Mouse (Mus musculus) small intestine, adult 2 months (tissue): ENCODE measurements around the gene Gm26620. TPM values are rescaled to one million over a fixed set of nuclear protein-coding genes. Genes with fewer than 3 reads are reported as not detected.

Source experiments
- H3K27ac ChIP-seq: fragments of 200-500 bp; 2 replicates; pipeline ENCODE4 v1.5.1; 2012; ENCODE audit warnings: low read depth, low read length, control low read depth, inconsistent platforms; ENCODE audit not compliant: insufficient read depth
- H3K27me3 ChIP-seq: fragments of 200-500 bp; 2 replicates; pipeline ENCODE4 v1.6.1; 2012; ENCODE audit warnings: mild to moderate bottlenecking, moderate library complexity, low read length, inconsistent platforms; ENCODE audit not compliant: control insufficient read depth, insufficient read depth
- H3K36me3 ChIP-seq: fragments of 200-500 bp; 2 replicates; pipeline ENCODE4 v1.6.1; 2012; ENCODE audit warnings: mild to moderate bottlenecking, low read length, control low read depth, inconsistent platforms; ENCODE audit not compliant: control insufficient read depth, insufficient read depth
- H3K4me1 ChIP-seq: fragments of 200-500 bp; 2 replicates; pipeline ENCODE4 v1.6.1; 2012; ENCODE audit warnings: low read length, inconsistent platforms, mixed read lengths; ENCODE audit not compliant: control insufficient read depth, insufficient read depth, insufficient read length
- H3K4me3 ChIP-seq: fragments of 200-500 bp; 2 replicates; pipeline ENCODE4 v1.5.1; 2012; ENCODE audit warnings: low read depth, mild to moderate bottlenecking, control low read depth, inconsistent platforms, low read length, moderate library complexity
- CTCF ChIP-seq: fragments of 200-500 bp; IDR thresholded peaks from 2 replicates; pipeline ENCODE4 v1.5.1; 2012; ENCODE audit warnings: low read depth, mild to moderate bottlenecking, control low read depth, inconsistent platforms, low read length, moderate library complexity, mixed read lengths; ENCODE audit not compliant: insufficient replicate concordance, insufficient read length; ENCODE audit errors: extremely low read depth
- POLR2A ChIP-seq: fragments of 200-500 bp; IDR thresholded peaks from 2 replicates; pipeline ENCODE4 v1.6.1; 2012; ENCODE audit warnings: low read depth, mild to moderate bottlenecking, control low read depth, inconsistent platforms, low read length, moderate library complexity
- WGBS: fragments of 180-500 bp; shearing (Covaris S2); methylation state at CpG from one replicate; pipeline ENCODE4 v1.1.7; 2018; 5-methylcytosine and 5-hydroxymethylcytosine counted together
- polyA plus RNA-seq: library from polyadenylated mRNA; depleted of rRNA; stranded (reverse); fragments of >200 nt; gene quantifications from 2 replicates; pipeline ENCODE4 v1.2.3, GENCODE M21; 2012

Gene Gm26620
- polyA plus RNA-seq, 1 experiment, result 1.5 TPM

DNA sequence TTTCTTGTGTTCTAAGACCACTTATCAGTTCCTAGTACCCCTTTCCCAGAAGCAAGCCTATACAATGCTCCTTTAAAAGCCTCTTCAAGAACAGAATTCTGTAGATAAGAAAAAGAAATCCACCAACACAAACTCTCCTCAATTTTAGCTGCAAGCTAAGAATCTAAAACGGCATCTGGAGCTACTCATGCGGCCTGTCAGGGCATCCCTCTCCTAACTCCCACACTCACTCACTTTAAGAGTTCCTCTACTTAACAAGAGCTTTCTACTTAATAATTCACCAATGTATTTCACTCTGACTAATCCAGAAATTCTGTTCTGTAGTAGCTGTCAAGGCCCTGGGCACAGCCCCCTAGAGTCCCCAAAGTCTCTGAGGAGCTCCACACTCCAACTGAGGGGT is 6.8 kb downstream of the Gm26620 start:
- 87% methylated on average over 2 of the region's 2 CpGs for WGBS
- no peak for TF ChIP-seq POLR2A
- TF ChIP-seq CTCF, result no peak

GRCm38 (mm10) chr1:170892279-170892678 is 7.4 kb downstream of the Gm26620 start:
- Histone ChIP-seq H3K36me3 (no peaks in the 10 kb centered on the region), H3K4me1 (peaks cover 4% of the 10 kb centered on the region; the same call in 1 of the 2 replicates), H3K27ac (no peak overlapping the region), H3K4me3 (no peak overlapping the region), H3K27me3 (no peaks in the 10 kb centered on the region)
- 62% methylated on average over 1 of the region's 1 CpGs for WGBS
- TF ChIP-seq POLR2A, result no peak
- TF ChIP-seq CTCF, result no peak

More for the DNA sequence above, 6.8 kb downstream of the Gm26620 start:
- peaks cover 4% of the 10 kb centered on the region; the same call in 1 of the 2 replicates for H3K4me1 ChIP-seq
- H3K27me3 ChIP-seq, result no peaks in the 10 kb centered on the region
- H3K36me3 ChIP-seq, result no peaks in the 10 kb centered on the region
- no peak overlapping the region for H3K27ac ChIP-seq
- H3K4me3 ChIP-seq, result no peak overlapping the region

- Histone ChIP-seq H3K4me1 (peaks cover 7% of the 10 kb centered on the region; the same call in 1 of the 2 replicates), H3K36me3 (no peaks in the 10 kb centered on the region), H3K4me3 (no peak overlapping the region), H3K27me3 (no peaks in the 10 kb centered on the region), H3K27ac (no peak overlapping the region)
- 58% methylated on average over 9 of the region's 9 CpGs for WGBS
- no peak for TF ChIP-seq POLR2A
- no peak for TF ChIP-seq CTCF
Observed at GRCm38 (mm10) chr1:170894603-170895602, 10.0 kb downstream of the Gm26620 start.

- Histone ChIP-seq H3K4me3 (no peak overlapping the region), H3K4me1 (peaks cover 10% of the 10 kb centered on the region; the same call in 1 of the 2 replicates), H3K27me3 (no peaks in the 10 kb centered on the region), H3K36me3 (no peaks in the 10 kb centered on the region), H3K27ac (no peak overlapping the region)
- 72% methylated on average over 5 of the region's 5 CpGs for WGBS
- no peak for TF ChIP-seq CTCF
- no peak for TF ChIP-seq POLR2A
Observed at GRCm38 (mm10) chr1:170896651-170897281, 11.9 kb downstream of the Gm26620 start.

- Histone ChIP-seq H3K27me3 (no peaks in the 10 kb centered on the region), H3K4me1 (peaks cover 9% of the 10 kb centered on the region; the same call in 1 of the 2 replicates), H3K27ac (peak overlapping the region; percentile 67), H3K4me3 (no peak overlapping the region), H3K36me3 (no peaks in the 10 kb centered on the region)
- TF ChIP-seq CTCF (no peak), POLR2A (no peak)
- WGBS, result 31% methylated on average over 16 of the region's 16 CpGs
Observed at GRCm38 (mm10) chr1:170898413-170899075, 13.7 kb downstream of the Gm26620 start.

DNA sequence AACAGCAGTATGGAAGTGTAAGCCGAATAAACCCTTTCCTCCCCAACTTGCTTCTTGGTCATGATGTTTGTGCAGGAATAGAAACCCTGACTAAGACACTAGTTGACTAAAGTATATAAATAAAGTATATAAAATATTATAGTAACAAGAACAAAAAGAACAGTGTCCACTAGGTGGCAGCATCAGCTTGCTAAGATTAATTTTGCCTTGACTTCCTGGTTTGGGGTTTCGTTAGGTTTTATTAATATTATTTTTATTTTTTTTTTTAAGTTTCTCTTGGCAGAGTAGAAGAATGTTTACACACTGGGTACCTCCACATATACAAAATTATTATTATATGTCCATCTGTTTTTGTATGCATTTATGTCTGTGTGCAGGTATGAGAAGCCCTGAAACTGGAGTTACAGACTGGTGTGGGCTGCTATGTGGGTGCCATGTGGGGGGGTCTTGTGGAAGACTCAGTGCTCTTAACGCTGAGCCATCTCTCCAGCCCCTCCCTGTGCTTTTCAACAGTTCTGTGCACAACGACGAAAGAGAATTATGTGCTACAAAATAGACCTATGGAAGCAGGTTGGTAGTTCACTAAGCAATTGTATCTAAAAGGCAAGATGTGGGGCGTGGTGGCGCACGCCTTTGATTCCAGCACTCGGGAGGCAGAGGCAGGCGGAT is 16.1 kb downstream of the Gm26620 start:
- H3K27ac ChIP-seq, result no peak overlapping the region
- no peak for TF ChIP-seq POLR2A
- TF ChIP-seq CTCF, result no peak
- peaks cover 7% of the 10 kb centered on the region; the same call in 1 of the 2 replicates for H3K4me1 ChIP-seq
- no peaks in the 10 kb centered on the region for H3K27me3 ChIP-seq
- 22% methylated on average over 10 of the region's 10 CpGs for WGBS
- H3K36me3 ChIP-seq, result no peaks in the 10 kb centered on the region
- peak overlapping the region; percentile 28 for H3K4me3 ChIP-seq
